Mouse (Mus musculus) embryonic fibroblast, embryonic 13.5 days (primary cell): ENCODE measurements around the gene Rgp1. TPM values are rescaled to one million over a fixed set of nuclear protein-coding genes. Genes with fewer than 3 reads are reported as not detected.
A peak's percentile ranks its signal among the peaks of the same experiment; 100 is the strongest.
"Not testable (repeated sequence)": the region's sequence is repeated elsewhere in the genome, so short reads cannot be mapped to it uniquely, and the experiment has no call there.

Experiments
- H3K27ac ChIP-seq: 2 replicates; pipeline ENCODE4 v1.5.1; 2012; ENCODE audit warnings: low read length, control low read depth, inconsistent platforms; ENCODE audit not compliant: insufficient read depth
- H3K4me1 ChIP-seq: 2 replicates; pipeline ENCODE4 v1.6.1; 2011; ENCODE audit warnings: low read length; ENCODE audit not compliant: control insufficient read depth, insufficient read depth
- H3K4me3 ChIP-seq: 2 replicates; pipeline ENCODE4 v1.5.1; 2011; ENCODE audit warnings: mild to moderate bottlenecking, control low read depth, low read length; ENCODE audit not compliant: insufficient read depth
- CTCF ChIP-seq: IDR thresholded peaks from 2 replicates; pipeline ENCODE4 v1.5.1; 2011; ENCODE audit warnings: mild to moderate bottlenecking, control low read depth, low read length, moderate library complexity, borderline replicate concordance; ENCODE audit not compliant: insufficient read depth
- POLR2A ChIP-seq: IDR thresholded peaks from 2 replicates; pipeline ENCODE4 v1.6.1; 2011; ENCODE audit warnings: low read depth, mild to moderate bottlenecking, control low read depth, low read length, moderate library complexity
- polyA plus RNA-seq: library from polyadenylated mRNA; stranded (reverse); fragments of >200 nt; gene quantifications from 2 replicates; pipeline ENCODE4 v1.2.4, GENCODE M21; 2011; ENCODE audit warnings: low read depth; ENCODE audit not compliant: missing spikeins, insufficient read length

The Rgp1 gene
- 34.6 and 45.4 TPM in 2 replicates for polyA plus RNA-seq

DNA sequence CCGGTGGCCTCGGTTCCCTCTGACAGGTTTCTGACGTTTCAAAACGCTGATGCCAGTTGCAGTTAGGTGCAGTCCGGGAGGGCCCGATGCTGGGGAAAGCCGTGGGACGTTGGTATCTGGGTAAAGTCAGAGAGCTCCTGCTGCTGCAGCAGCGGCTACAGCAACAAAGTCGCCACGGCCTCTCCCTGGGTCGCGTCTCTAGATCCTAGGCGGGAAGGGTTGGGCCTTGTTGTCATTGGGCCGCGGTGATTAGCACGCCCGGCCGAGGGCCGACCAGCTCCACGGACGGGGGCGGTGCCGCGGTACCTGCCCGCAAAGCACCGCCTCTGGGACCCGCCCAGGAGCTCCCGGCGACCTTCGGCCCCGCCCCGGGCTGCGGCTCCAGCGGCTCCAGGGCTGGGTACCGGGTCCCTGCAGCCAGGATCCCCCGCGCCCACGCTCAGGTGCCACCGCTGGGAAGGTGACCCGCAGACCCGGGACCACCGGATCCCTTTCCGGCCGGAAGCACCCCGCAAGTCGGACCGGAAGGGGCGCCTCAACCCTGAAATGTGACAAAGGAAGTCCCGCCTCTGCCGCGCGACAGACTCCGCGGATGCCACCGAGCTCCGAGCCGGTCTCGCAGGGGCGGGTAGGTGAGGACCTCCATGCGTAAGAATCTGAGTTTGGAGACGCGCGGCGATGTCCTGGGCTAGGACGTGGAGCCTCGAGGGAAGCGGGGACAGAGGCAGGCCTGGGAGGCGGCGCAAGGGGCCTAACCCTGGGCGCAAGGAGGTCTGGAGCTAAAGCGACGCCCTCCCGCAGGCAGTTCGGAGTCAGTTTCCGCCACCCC is at the start of gene Rgp1, which contains the start of gene Gba2:
Gene Rgp1 (plus strand): TSS at position 340 of the 829 bp plus-strand sequence.
Gene Gba2 (minus strand): TSS at position 498 of the 829 bp plus-strand sequence.
- Histone ChIP-seq H3K4me3 (peak within 1 kb of the TSS; percentile 78), H3K4me1 (peaks cover 5% of the 10 kb centered on the region; the same call in 1 of the 2 replicates), H3K27ac (peak within 1 kb of the TSS; percentile 48)
- TF ChIP-seq POLR2A, result peak; percentile 94
- no peak for TF ChIP-seq CTCF

GRCm38 (mm10) chr4:43530081-43530501 is 48.4 kb upstream of the Rgp1 start:
- Histone ChIP-seq H3K4me1 (no peaks in the 10 kb centered on the region), H3K27ac (no peak overlapping the region), H3K4me3 (no peak overlapping the region)
- TF ChIP-seq POLR2A (no peak), CTCF (no peak)

DNA sequence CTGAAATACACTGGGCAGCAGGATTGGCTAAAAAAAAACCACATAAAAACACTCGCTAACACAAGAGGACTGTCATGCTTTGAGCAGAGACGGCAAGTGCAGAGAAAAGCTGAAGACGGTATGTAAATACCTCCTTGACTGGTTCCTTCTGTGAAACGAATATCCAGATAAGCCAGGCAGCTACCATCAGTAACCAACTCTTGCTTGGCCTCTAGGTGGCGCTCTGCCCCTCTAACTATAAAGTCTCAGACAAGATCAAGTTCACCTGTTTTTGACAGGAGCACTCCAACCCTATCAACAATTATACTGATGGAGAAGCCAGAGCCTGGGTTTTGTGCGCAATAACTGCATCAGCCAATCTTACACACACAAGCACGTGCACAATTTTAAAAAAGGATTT is 47.9 kb upstream of the Rgp1 start:
- TF ChIP-seq CTCF (peak; percentile 45; the same call in 1 of the 2 replicates), POLR2A (no peak)
- H3K4me1 ChIP-seq, result no peaks in the 10 kb centered on the region
- H3K27ac ChIP-seq, result no peak overlapping the region
- no peak overlapping the region for H3K4me3 ChIP-seq

DNA sequence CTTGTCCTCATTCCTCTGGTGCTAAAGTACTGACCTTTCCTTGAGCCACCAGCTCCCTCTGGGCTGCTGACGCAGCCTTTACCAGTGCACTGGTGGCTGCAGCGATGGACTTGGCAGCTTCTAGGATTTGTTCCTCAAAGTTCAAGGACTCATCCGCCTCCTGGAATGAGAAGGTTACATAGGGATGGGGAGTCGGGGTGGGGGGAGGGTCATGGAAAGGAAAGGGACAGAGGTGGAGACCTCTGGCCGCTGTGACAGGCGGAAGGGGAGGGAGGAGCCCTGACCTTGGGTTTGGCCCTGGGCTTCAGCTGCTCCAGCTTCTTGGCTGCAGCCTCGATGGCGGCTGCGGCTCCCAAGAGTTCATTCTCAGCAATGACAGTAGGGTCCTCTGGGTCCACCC is 45.2 kb upstream of the Rgp1 start:
- Histone ChIP-seq H3K4me3 (no peak overlapping the region), H3K27ac (no peak overlapping the region), H3K4me1 (no peaks in the 10 kb centered on the region)
- no peak for TF ChIP-seq POLR2A
- no peak for TF ChIP-seq CTCF

DNA sequence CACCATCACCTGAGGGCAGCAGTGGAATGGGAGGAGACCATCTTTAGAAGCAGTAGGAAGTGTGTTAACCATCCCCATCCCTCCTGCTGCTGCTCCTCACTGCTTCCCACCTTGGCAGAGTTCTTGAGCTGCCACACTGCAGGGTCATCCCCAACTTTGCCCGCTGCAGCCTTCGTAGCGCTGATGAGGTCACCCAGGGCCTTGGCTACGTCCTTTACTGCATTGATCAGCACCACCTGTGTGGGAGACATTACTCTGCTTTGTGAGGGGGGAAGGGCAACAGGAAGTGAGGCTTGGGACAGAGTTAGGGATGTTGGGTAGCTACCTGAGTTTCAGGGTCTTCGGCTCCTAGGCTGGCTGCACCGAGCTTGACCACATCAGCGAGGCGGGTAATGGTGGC is 42.9 kb upstream of the Rgp1 start:
- Histone ChIP-seq H3K4me3 (no peak overlapping the region), H3K27ac (no peak overlapping the region), H3K4me1 (no peaks in the 10 kb centered on the region)
- TF ChIP-seq POLR2A (no peak), CTCF (no peak)

DNA sequence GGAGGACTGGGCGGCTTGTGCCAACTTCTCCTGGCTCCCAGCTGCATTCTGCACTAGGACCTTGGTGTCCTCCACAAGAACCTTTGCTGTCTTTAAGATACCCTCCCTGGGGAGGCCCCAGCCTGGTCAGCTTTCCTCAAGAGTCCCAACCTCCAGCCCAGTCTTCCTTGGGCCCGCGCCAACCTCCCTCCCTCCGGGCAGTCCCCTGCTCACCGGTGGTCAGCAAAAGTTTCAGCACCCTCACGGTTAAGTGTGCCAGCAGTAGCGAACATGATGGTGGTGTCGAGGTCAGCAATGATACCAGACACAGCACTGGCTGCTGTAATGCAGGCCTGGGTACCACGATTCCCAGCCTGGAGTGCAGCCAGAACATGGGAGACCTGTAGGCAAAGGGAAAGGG is 42.5 kb upstream of the Rgp1 start:
- Histone ChIP-seq H3K4me3 (no peak overlapping the region), H3K4me1 (no peaks in the 10 kb centered on the region), H3K27ac (no peak overlapping the region)
- TF ChIP-seq POLR2A (no peak), CTCF (no peak)

GRCm38 (mm10) chr4:43542044-43542443 is 36.5 kb upstream of the Rgp1 start:
- Histone ChIP-seq H3K4me1 (no peaks in the 10 kb centered on the region), H3K4me3 (no peak overlapping the region), H3K27ac (no peak overlapping the region)
- no peak for TF ChIP-seq CTCF
- TF ChIP-seq POLR2A, result no peak

DNA sequence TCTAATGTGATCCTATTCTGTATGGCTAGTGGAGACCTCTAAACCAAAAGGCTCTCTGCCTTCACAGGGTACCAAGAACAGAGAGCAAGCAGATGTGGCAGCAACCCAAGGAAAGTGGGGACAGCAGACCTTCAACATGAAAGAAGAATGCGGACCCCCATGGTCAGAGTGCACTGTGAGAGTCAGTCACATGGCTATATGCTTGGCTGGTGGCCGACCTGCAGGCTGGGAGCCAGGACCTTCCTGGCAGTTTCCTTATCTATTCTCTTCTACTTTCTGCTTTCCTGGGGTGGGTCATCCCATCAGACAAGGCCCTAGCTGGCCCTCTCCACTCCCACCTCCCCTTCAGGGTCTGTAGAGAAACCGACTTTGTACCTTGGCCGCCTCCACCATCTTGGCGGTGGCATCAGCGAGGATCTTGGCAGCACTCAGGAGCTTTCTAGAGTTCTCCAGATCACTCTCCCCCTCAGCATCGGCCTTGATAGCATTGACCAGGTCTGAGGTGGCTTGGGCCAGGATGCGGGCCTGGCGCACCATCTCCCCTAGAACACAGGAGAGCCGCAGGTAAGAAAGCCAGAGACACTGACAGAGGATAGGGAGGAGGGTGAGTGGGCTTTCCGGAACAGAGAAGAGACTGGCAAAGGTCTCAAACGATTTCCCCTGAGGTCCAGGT is 32.0 kb upstream of the Rgp1 start:
- no peaks in the 10 kb centered on the region for H3K4me1 ChIP-seq
- no peak overlapping the region for H3K4me3 ChIP-seq
- TF ChIP-seq CTCF, result no peak
- no peak for TF ChIP-seq POLR2A
- H3K27ac ChIP-seq, result no peak overlapping the region

- Histone ChIP-seq H3K27ac (no peak overlapping the region), H3K4me1 (no peaks in the 10 kb centered on the region), H3K4me3 (no peak overlapping the region)
- TF ChIP-seq CTCF (no peak), POLR2A (no peak)
Measured at GRCm38 (mm10) chr4:43547160-43547559, 31.4 kb upstream of the Rgp1 start.

GRCm38 (mm10) chr4:43549055-43549454 is 29.5 kb upstream of the Rgp1 start:
- TF ChIP-seq CTCF (no peak), POLR2A (no peak)
- H3K4me1 ChIP-seq, result no peaks in the 10 kb centered on the region

GRCm38 (mm10) chr4:43551854-43552253 is 26.7 kb upstream of the Rgp1 start:
- not testable (repeated sequence) for H3K4me1 ChIP-seq, H3K4me3 ChIP-seq

More at GRCm38 (mm10) chr4:43549055-43549454, 29.5 kb upstream of the Rgp1 start:
- Histone ChIP-seq H3K4me3 (no peak overlapping the region), H3K27ac (no peak overlapping the region)

More at GRCm38 (mm10) chr4:43551854-43552253, 26.7 kb upstream of the Rgp1 start:
- H3K27ac ChIP-seq, result not testable (repeated sequence)
